28 mouse cellular contexts compared by ENCODE assay signal in genomic region chr9:78541758-78542157, GRCm38 (mm10).
"Had no signal": no experiment of that assay in that cellular context is flagged by ENCODE, and none has a peak within 500 bp of the region (broad histone marks: within the 10 kb centered on the region; RNA-seq: fewer than 3 reads in every experiment).

No protein-coding gene starts in this region.

- H3K4me1 ChIP-seq: embryonic facial prominence, embryonic 10.5 days; embryonic facial prominence, embryonic 12.5 days; embryonic facial prominence, embryonic 13.5 days; embryonic facial prominence, embryonic 15.5 days; forebrain, embryonic 10.5 days; forebrain, embryonic 12.5 days; forebrain, embryonic 13.5 days had no signal

- H3K27ac ChIP-seq: embryonic facial prominence, embryonic 10.5 days; embryonic facial prominence, embryonic 12.5 days; embryonic facial prominence, embryonic 13.5 days; embryonic facial prominence, embryonic 15.5 days; forebrain, embryonic 10.5 days; forebrain, embryonic 12.5 days; forebrain, embryonic 13.5 days; forebrain, embryonic 15.5 days; gastrocnemius, adult 2 months; heart, adult 2 months had no signal

- H3K36me3 ChIP-seq: embryonic facial prominence, embryonic 10.5 days; embryonic facial prominence, embryonic 12.5 days; forebrain, embryonic 12.5 days; forebrain, embryonic 15.5 days had no signal

- H3K9me3 ChIP-seq: embryonic facial prominence, embryonic 10.5 days; embryonic facial prominence, embryonic 12.5 days; embryonic facial prominence, embryonic 13.5 days; embryonic facial prominence, embryonic 15.5 days; forebrain, embryonic 10.5 days; forebrain, embryonic 12.5 days; forebrain, embryonic 13.5 days; forebrain, embryonic 15.5 days had no signal

- H3K4me3 ChIP-seq: embryonic facial prominence, embryonic 10.5 days; embryonic facial prominence, embryonic 12.5 days; embryonic facial prominence, embryonic 13.5 days; embryonic facial prominence, embryonic 15.5 days; erythroblast, embryonic 14.5 days; forebrain, embryonic 10.5 days; forebrain, embryonic 12.5 days; forebrain, embryonic 13.5 days; forebrain, embryonic 15.5 days; gastrocnemius, adult 2 months; heart, adult 2 months had no signal

- H3K9ac ChIP-seq: embryonic facial prominence, embryonic 12.5 days; embryonic facial prominence, embryonic 13.5 days; embryonic facial prominence, embryonic 15.5 days; forebrain, embryonic 12.5 days; forebrain, embryonic 13.5 days; forebrain, embryonic 15.5 days; forebrain, postnatal 0 days had no signal

- H3K4me2 ChIP-seq: embryonic facial prominence, embryonic 12.5 days; embryonic facial prominence, embryonic 13.5 days; embryonic facial prominence, embryonic 15.5 days; forebrain, embryonic 12.5 days; forebrain, embryonic 13.5 days; forebrain, embryonic 15.5 days had no signal

- DNase-seq: cerebellum, adult 2 months; cerebellum, adult 8-10 months; cerebellum, adult 9-10 months; cerebellum, adult 9-11 months; cerebellum, postnatal 14 days; cerebellum, postnatal 25 days; cerebellum, postnatal 36 days; embryo, embryonic 11 days; forebrain, postnatal 0 days; gastrocnemius, adult 2 months; gastrocnemius, postnatal 10 days; gastrocnemius, postnatal 14 days; gastrocnemius, postnatal 25 days; gastrocnemius, postnatal 36 days; heart, adult 11 months; heart, adult 18-20 months; heart, adult 2 months had no signal

- ATAC-seq: forebrain, embryonic 13.5 days; forebrain, embryonic 14.5 days; forebrain, embryonic 15.5 days; forebrain, embryonic 16.5 days; forebrain, postnatal 0 days had no signal

- H3K27me3 ChIP-seq: embryonic facial prominence, embryonic 12.5 days; embryonic facial prominence, embryonic 13.5 days; embryonic facial prominence, embryonic 15.5 days; forebrain, embryonic 12.5 days; forebrain, embryonic 13.5 days; forebrain, embryonic 15.5 days had no signal
